Mouse (Mus musculus): ENCODE data around the gene Diras1. TPM values are rescaled to one million over a fixed set of nuclear protein-coding genes. Genes with fewer than 3 reads are reported as not detected.

Diras1 gene
- polyA plus RNA-seq, 1 experiment = 0.38 TPM

- H3K27ac ChIP-seq (ENCODE audit: insufficient read depth, low read depth, low read length) = peak overlapping the region; percentile 88
- no peak for TF ChIP-seq CTCF (IDR thresholded peaks at IDR 0.05; ENCODE audit: extremely low read depth, insufficient read length, insufficient replicate concordance, low read depth, low read length)
- peak; percentile 21; the same call in 1 of the 2 replicates for TF ChIP-seq POLR2A (IDR thresholded peaks at IDR 0.05; ENCODE audit: low read depth, low read length)
- WGBS = 7% methylated on average over 37 of the region's 37 CpGs
- H3K4me3 ChIP-seq (ENCODE audit: low read depth, low read length) = peak overlapping the region; percentile 63
- no peaks in the 10 kb centered on the region for H3K36me3 ChIP-seq (ENCODE audit: control insufficient read depth, insufficient read depth, low read length)
- H3K4me1 ChIP-seq (ENCODE audit: control insufficient read depth, insufficient read depth, insufficient read length, low read length) = peaks cover 26% of the 10 kb centered on the region
- no peaks in the 10 kb centered on the region for H3K27me3 ChIP-seq (ENCODE audit: control insufficient read depth, insufficient read depth, low read length)
Observed at GRCm38 (mm10) chr10:80985241-80985969, 40.1 kb downstream of the Diras1 start.

GRCm38 (mm10) chr10:80984223-80984622 lies 41.2 kb downstream of the Diras1 start:
- no peak for TF ChIP-seq CTCF (IDR thresholded peaks at IDR 0.05; ENCODE audit: extremely low read depth, insufficient read length, insufficient replicate concordance, low read depth, low read length)
- TF ChIP-seq POLR2A (IDR thresholded peaks at IDR 0.05; ENCODE audit: low read depth, low read length) = no peak
- WGBS = 90% methylated on average over 12 of the region's 12 CpGs
- no peak overlapping the region for H3K27ac ChIP-seq (ENCODE audit: insufficient read depth, low read depth, low read length)

GRCm38 (mm10) chr10:80982381-80982780 lies 43.1 kb downstream of the Diras1 start:
- Histone ChIP-seq H3K36me3 (ENCODE audit: control insufficient read depth, insufficient read depth, low read length) (no peaks in the 10 kb centered on the region), H3K4me1 (ENCODE audit: control insufficient read depth, insufficient read depth, insufficient read length, low read length) (peaks cover 21% of the 10 kb centered on the region), H3K4me3 (ENCODE audit: low read depth, low read length) (no peak overlapping the region), H3K27ac (ENCODE audit: insufficient read depth, low read depth, low read length) (peak overlapping the region; percentile 63), H3K27me3 (ENCODE audit: control insufficient read depth, insufficient read depth, low read length) (no peaks in the 10 kb centered on the region)
- 9% methylated on average over 4 of the region's 4 CpGs for WGBS
- TF ChIP-seq POLR2A (IDR thresholded peaks at IDR 0.05; ENCODE audit: low read depth, low read length) (peak; percentile 26; the same call in 1 of the 2 replicates), CTCF (IDR thresholded peaks at IDR 0.05; ENCODE audit: extremely low read depth, insufficient read length, insufficient replicate concordance, low read depth, low read length) (no peak)

More at GRCm38 (mm10) chr10:80984223-80984622, 41.2 kb downstream of the Diras1 start:
- Histone ChIP-seq H3K27me3 (ENCODE audit: control insufficient read depth, insufficient read depth, low read length) (no peaks in the 10 kb centered on the region), H3K36me3 (ENCODE audit: control insufficient read depth, insufficient read depth, low read length) (no peaks in the 10 kb centered on the region), H3K4me1 (ENCODE audit: control insufficient read depth, insufficient read depth, insufficient read length, low read length) (peaks cover 26% of the 10 kb centered on the region), H3K4me3 (ENCODE audit: low read depth, low read length) (no peak overlapping the region)

- Histone ChIP-seq H3K4me1 (ENCODE audit: control insufficient read depth, insufficient read depth, insufficient read length, low read length) (peaks cover 17% of the 10 kb centered on the region), H3K36me3 (ENCODE audit: control insufficient read depth, insufficient read depth, low read length) (no peaks in the 10 kb centered on the region), H3K27me3 (ENCODE audit: control insufficient read depth, insufficient read depth, low read length) (no peaks in the 10 kb centered on the region), H3K4me3 (ENCODE audit: low read depth, low read length) (no peak overlapping the region), H3K27ac (ENCODE audit: insufficient read depth, low read depth, low read length) (no peak overlapping the region; the same call in 1 of the 2 replicates)
- 62% methylated on average over 7 of the region's 7 CpGs for WGBS
- TF ChIP-seq CTCF (IDR thresholded peaks at IDR 0.05; ENCODE audit: extremely low read depth, insufficient read length, insufficient replicate concordance, low read depth, low read length) = no peak
- no peak for TF ChIP-seq POLR2A (IDR thresholded peaks at IDR 0.05; ENCODE audit: low read depth, low read length)
Observed at GRCm38 (mm10) chr10:80981564-80982112, 43.8 kb downstream of the Diras1 start.

- peaks cover 28% of the 10 kb centered on the region for H3K4me1 ChIP-seq (ENCODE audit: control insufficient read depth, insufficient read depth, insufficient read length, low read length)
Observed at GRCm38 (mm10) chr10:80975478-80975877, 50.0 kb downstream of the Diras1 start.

GRCm38 (mm10) chr10:80973722-80974121 lies 51.7 kb downstream of the Diras1 start:
- no peaks in the 10 kb centered on the region for H3K36me3 ChIP-seq (ENCODE audit: control insufficient read depth, insufficient read depth, low read length)
- no peaks in the 10 kb centered on the region for H3K27me3 ChIP-seq (ENCODE audit: control insufficient read depth, insufficient read depth, low read length)
- TF ChIP-seq CTCF (IDR thresholded peaks at IDR 0.05; ENCODE audit: extremely low read depth, insufficient read length, insufficient replicate concordance, low read depth, low read length) (no peak), POLR2A (IDR thresholded peaks at IDR 0.05; ENCODE audit: low read depth, low read length) (no peak)
- no peak overlapping the region for H3K27ac ChIP-seq (ENCODE audit: insufficient read depth, low read depth, low read length)
- 90% methylated on average over 1 of the region's 1 CpGs for WGBS
- no peak overlapping the region for H3K4me3 ChIP-seq (ENCODE audit: low read depth, low read length)
- H3K4me1 ChIP-seq (ENCODE audit: control insufficient read depth, insufficient read depth, insufficient read length, low read length) = peaks cover 28% of the 10 kb centered on the region

More at GRCm38 (mm10) chr10:80975478-80975877, 50.0 kb downstream of the Diras1 start:
- TF ChIP-seq CTCF (IDR thresholded peaks at IDR 0.05; ENCODE audit: extremely low read depth, insufficient read length, insufficient replicate concordance, low read depth, low read length) = no peak
- no peak for TF ChIP-seq POLR2A (IDR thresholded peaks at IDR 0.05; ENCODE audit: low read depth, low read length)
- Histone ChIP-seq H3K4me3 (ENCODE audit: low read depth, low read length) (peak overlapping the region; percentile 24; the same call in 1 of the 2 replicates), H3K27me3 (ENCODE audit: control insufficient read depth, insufficient read depth, low read length) (no peaks in the 10 kb centered on the region), H3K27ac (ENCODE audit: insufficient read depth, low read depth, low read length) (peak overlapping the region; percentile 91), H3K36me3 (ENCODE audit: control insufficient read depth, insufficient read depth, low read length) (no peaks in the 10 kb centered on the region)
- 32% methylated on average over 11 of the region's 11 CpGs for WGBS

Data from small intestine, adult 2 months (tissue).